Mouse (Mus musculus) kidney, postnatal 0 days (tissue): ENCODE data around the gene Adprh. TPM values are rescaled to one million over a fixed set of nuclear protein-coding genes. Genes with fewer than 3 reads are reported as not detected.

Experiments
- ATAC-seq: fragments of 200-750 bp; cut with Nextera tagmentation; replicated peaks from 2 replicates; pipeline ENCODE4 v1.8.0; 2017; ENCODE audit warnings: low read depth, moderate number of reproducible peaks, moderate TSS enrichment, moderate library complexity; ENCODE audit not compliant: low FRiP score
- DNase-seq: peaks from one replicate; pipeline ENCODE4 v3.0.0-alpha.2; 2016; ENCODE audit warnings: low spot score
- H3K27ac ChIP-seq: fragments of 300-500 bp; sonication (generic); 2 replicates; pipeline ENCODE4 v1.5.1; 2014; ENCODE audit warnings: mild to moderate bottlenecking
- H3K27me3 ChIP-seq: fragments of 300-500 bp; sonication (generic); 2 replicates; pipeline ENCODE4 v1.6.1; 2014; ENCODE audit warnings: low read length, mixed read lengths; ENCODE audit not compliant: insufficient read depth
- H3K36me3 ChIP-seq: fragments of 300-500 bp; sonication (generic); 2 replicates; pipeline ENCODE4 v1.6.1; 2014; ENCODE audit warnings: low read length, mixed read lengths; ENCODE audit not compliant: insufficient read depth
- H3K4me1 ChIP-seq: fragments of 300-500 bp; sonication (generic); replicated peaks from 2 replicates; pipeline ENCODE4 v1.6.1; 2014; ENCODE audit warnings: antibody characterized with exemption, low read length, mixed read lengths; ENCODE audit not compliant: insufficient read depth
- H3K4me2 ChIP-seq: fragments of 300-500 bp; sonication (generic); 2 replicates; pipeline ENCODE4 v1.6.1; 2014; ENCODE audit warnings: mild to moderate bottlenecking, low read length, moderate library complexity, mixed read lengths
- H3K4me3 ChIP-seq: fragments of 300-500 bp; sonication (generic); replicated peaks from 2 replicates; pipeline ENCODE4 v1.5.1; 2014; ENCODE audit warnings: low read depth, low read length
- H3K9ac ChIP-seq: fragments of 300-500 bp; sonication (generic); 2 replicates; pipeline ENCODE4 v1.6.1; 2014; ENCODE audit warnings: low read depth, low read length
- H3K9me3 ChIP-seq: fragments of 300-500 bp; sonication (generic); replicated peaks from 2 replicates; pipeline ENCODE4 v1.6.1; 2016; ENCODE audit warnings: low read length, inconsistent platforms, mixed read lengths
- CTCF ChIP-seq: IDR thresholded peaks from 2 replicates; pipeline ENCODE4 v1.5.1; 2016; ENCODE audit warnings: antibody characterized with exemption, low read depth, mild to moderate bottlenecking, moderate library complexity
- WGBS: fragments of 180-500 bp; shearing (Covaris S2); extraction: QIAGEN DNeasy Blood & Tissue Kit; methylation state at CpG from one replicate; pipeline ENCODE4 v1.1.7; 2014; 5-methylcytosine and 5-hydroxymethylcytosine counted together
- polyA plus RNA-seq: library from polyadenylated mRNA; unstranded; fragments of >200 nt; fragmentation: Nextera tagmentation; extraction: Ambion mirVana; gene quantifications from 2 replicates; pipeline ENCODE4 v1.2.1, GENCODE M21; 2015

Gene Adprh
- polyA plus RNA-seq, 1 experiment from 2014 or later = 74.6 TPM

GRCm38 (mm10) chr16:38394191-38394618 is 58.3 kb downstream of the Adprh start:
- Histone ChIP-seq H3K9ac (no peak overlapping the region), H3K27ac (no peak overlapping the region), H3K9me3 (no peaks in the 10 kb centered on the region), H3K27me3 (no peaks in the 10 kb centered on the region), H3K4me3 (no peak overlapping the region), H3K4me2 (no peak overlapping the region), H3K4me1 (peaks cover 6% of the 10 kb centered on the region; the same call in 1 of the 2 replicates), H3K36me3 (no peaks in the 10 kb centered on the region)
- no peak for TF ChIP-seq CTCF
- 87% methylated on average over 8 of the region's 8 CpGs for WGBS
- ATAC-seq = no peak
- DNase-seq = no peak

Other genes starting within 250 kb of the Adprh start
- gene Nr1i2, start 157.9 kb downstream of the Adprh start, polyA plus RNA-seq = 0.26 and 0.45 TPM in 2 replicates
- 0.14 and 0.21 TPM in 2 replicates for gene Maats1, start 110.6 kb downstream of the Adprh start, polyA plus RNA-seq
- 283 and 305 TPM in 2 replicates for gene Cox17, start 105.7 kb downstream of the Adprh start, polyA plus RNA-seq
- gene Gm21987, start 105.7 kb downstream of the Adprh start, polyA plus RNA-seq = not detected in 2 replicates
- 0.46 and 0.55 TPM in 2 replicates for gene Popdc2, start 90.5 kb downstream of the Adprh start, polyA plus RNA-seq
- 36.5 and 36.8 TPM in 2 replicates for gene Pla1a, start 19.6 kb downstream of the Adprh start, polyA plus RNA-seq
- 0.20 TPM in 2 replicates for gene Cd80, start 2.9 kb upstream of the Adprh start, polyA plus RNA-seq
- gene Timmdc1, start 70.0 kb upstream of the Adprh start, polyA plus RNA-seq = 27.9 and 28.7 TPM in 2 replicates
- gene Poglut1, start 97.6 kb upstream of the Adprh start, polyA plus RNA-seq = 43.2 and 44.1 TPM in 2 replicates
- gene Tmem39a, start 106.0 kb upstream of the Adprh start, polyA plus RNA-seq = 70.3 and 74.6 TPM in 2 replicates